Comparison of ENCODE assay signal across 9 mouse cellular contexts in genomic region chr11:96353939-96354338, GRCm38 (mm10). TPM values are rescaled to one million over a fixed set of nuclear protein-coding genes. Genes with fewer than 3 reads are reported as not detected.
DNase-seq lines count a peak whose midpoint lies in the region; ATAC-seq and TF ChIP-seq lines count a peak whose summit lies in the region.
"Had no signal": no experiment of that assay in that cellular context is flagged by ENCODE, and none has a peak within 500 bp of the region (broad histone marks: within the 10 kb centered on the region; RNA-seq: fewer than 3 reads in every experiment).

No protein-coding gene starts in this region.

- DNase-seq in forebrain, embryonic 10.5 days (ENCODE audit: extremely low spot score, low spot score) = no peak
- DNase-seq in forebrain, embryonic 14.5 days (ENCODE audit: low spot score) = no peak
- DNase-seq in midbrain, embryonic 11.5 days (ENCODE audit: low spot score, missing footprints) = peak; percentile 96
- no peak for DNase-seq in kidney, postnatal 0 days (ENCODE audit: low spot score)
- DNase-seq in layer of hippocampus, postnatal 25 days (ENCODE audit: extremely low spot score in 1 of 2, low spot score in 1 of 2) = no peak
- no peak for DNase-seq in cerebellum, postnatal 4 days (ENCODE audit: low spot score in 2 of 2)

- no peak for TF ChIP-seq CTCF in kidney, postnatal 0 days (IDR thresholded peaks at IDR 0.05; ENCODE audit: low read depth)

- H3K9me3 ChIP-seq in forebrain, embryonic 10.5 days = no peaks in the 10 kb centered on the region
- no peaks in the 10 kb centered on the region for H3K9me3 ChIP-seq in forebrain, embryonic 14.5 days (replicated peaks; ENCODE audit: control insufficient read depth, low read length)
- H3K9me3 ChIP-seq in midbrain, embryonic 11.5 days (ENCODE audit: control insufficient read depth, low read length) = no peaks in the 10 kb centered on the region
- H3K9me3 ChIP-seq in midbrain, embryonic 16.5 days (replicated peaks; ENCODE audit: control insufficient read depth, low read length, poor library complexity, severe bottlenecking) = no peaks in the 10 kb centered on the region
- H3K9me3 ChIP-seq in kidney, postnatal 0 days (replicated peaks; ENCODE audit: low read length) = no peaks in the 10 kb centered on the region
- H3K9me3 ChIP-seq in stomach, embryonic 14.5 days (ENCODE audit: control insufficient read depth, low read depth, low read length) = no peaks in the 10 kb centered on the region

- H3K36me3 ChIP-seq in forebrain, embryonic 10.5 days (replicated peaks) = no peaks in the 10 kb centered on the region
- no peaks in the 10 kb centered on the region for H3K36me3 ChIP-seq in forebrain, embryonic 14.5 days (ENCODE audit: control insufficient read depth, insufficient read depth, low read length)
- no peaks in the 10 kb centered on the region for H3K36me3 ChIP-seq in midbrain, embryonic 11.5 days (ENCODE audit: control insufficient read depth, insufficient read depth, low read length)
- H3K36me3 ChIP-seq in midbrain, embryonic 16.5 days (ENCODE audit: control insufficient read depth, insufficient read depth, low read length) = no peaks in the 10 kb centered on the region
- 0 out of 2 replicates have a peak, but pooled peaks cover 3% of the 10 kb centered on the region for H3K36me3 ChIP-seq in kidney, postnatal 0 days (ENCODE audit: insufficient read depth, low read length)
- H3K36me3 ChIP-seq in stomach, embryonic 14.5 days (ENCODE audit: control insufficient read depth, insufficient read depth, low read length) = 0 out of 2 replicates have a peak, but pooled peaks cover 5% of the 10 kb centered on the region

- WGBS in forebrain, embryonic 10.5 days = 3% methylated on average over 8 of the region's 8 CpGs
- 6% methylated on average over 8 of the region's 8 CpGs for WGBS in forebrain, embryonic 14.5 days
- WGBS in midbrain, embryonic 11.5 days = 2% methylated on average over 8 of the region's 8 CpGs
- WGBS in midbrain, embryonic 16.5 days = 3% methylated on average over 8 of the region's 8 CpGs
- 7% methylated on average over 8 of the region's 8 CpGs for WGBS in kidney, postnatal 0 days
- 10% methylated on average over 8 of the region's 8 CpGs for WGBS in stomach, embryonic 14.5 days

- H3K27me3 ChIP-seq in forebrain, embryonic 10.5 days (ENCODE audit: poor library complexity, severe bottlenecking) = peaks cover 99% of the 10 kb centered on the region
- H3K27me3 ChIP-seq in forebrain, embryonic 14.5 days (replicated peaks; ENCODE audit: control insufficient read depth, insufficient read depth, low read length) = peaks cover 93% of the 10 kb centered on the region
- peaks cover 94% of the 10 kb centered on the region for H3K27me3 ChIP-seq in midbrain, embryonic 11.5 days (ENCODE audit: control insufficient read depth, insufficient read depth, low read length)
- H3K27me3 ChIP-seq in midbrain, embryonic 16.5 days (ENCODE audit: control insufficient read depth, insufficient read depth, low read depth, low read length) = peaks cover 78% of the 10 kb centered on the region
- H3K27me3 ChIP-seq in kidney, postnatal 0 days (ENCODE audit: insufficient read depth, low read length) = no peaks in the 10 kb centered on the region
- H3K27me3 ChIP-seq in stomach, embryonic 14.5 days (ENCODE audit: control insufficient read depth, insufficient read depth, low read length) = no peaks in the 10 kb centered on the region

- peak overlapping the region; percentile 44 for H3K4me3 ChIP-seq in forebrain, embryonic 10.5 days
- H3K4me3 ChIP-seq in forebrain, embryonic 14.5 days (ENCODE audit: low read depth, low read length) = no peak overlapping the region
- no peak overlapping the region for H3K4me3 ChIP-seq in midbrain, embryonic 11.5 days (ENCODE audit: low read depth, low read length)
- no peak overlapping the region for H3K4me3 ChIP-seq in midbrain, embryonic 16.5 days (ENCODE audit: low read depth, low read length)
- peak overlapping the region; percentile 89 for H3K4me3 ChIP-seq in kidney, postnatal 0 days (replicated peaks; ENCODE audit: low read depth, low read length)
- peak overlapping the region; percentile 79 for H3K4me3 ChIP-seq in stomach, embryonic 14.5 days (ENCODE audit: low read depth, low read length)

- no peak overlapping the region for H3K4me2 ChIP-seq in forebrain, embryonic 14.5 days (ENCODE audit: low read length)
- no peak overlapping the region for H3K4me2 ChIP-seq in midbrain, embryonic 11.5 days
- no peak overlapping the region for H3K4me2 ChIP-seq in midbrain, embryonic 16.5 days (ENCODE audit: low read length)
- peak overlapping the region; percentile 92 for H3K4me2 ChIP-seq in kidney, postnatal 0 days (ENCODE audit: low read length)
- H3K4me2 ChIP-seq in stomach, embryonic 14.5 days (replicated peaks; ENCODE audit: low read depth, low read length) = peak overlapping the region; percentile 86

- H3K27ac ChIP-seq in forebrain, embryonic 10.5 days = peak overlapping the region; percentile 56; the same call in 1 of the 2 replicates
- no peak overlapping the region for H3K27ac ChIP-seq in forebrain, embryonic 14.5 days (ENCODE audit: low read depth, low read length)
- H3K27ac ChIP-seq in midbrain, embryonic 11.5 days (ENCODE audit: low read depth, low read length) = no peak overlapping the region
- H3K27ac ChIP-seq in midbrain, embryonic 16.5 days (ENCODE audit: low read length) = no peak overlapping the region
- H3K27ac ChIP-seq in kidney, postnatal 0 days = peak overlapping the region; percentile 98
- H3K27ac ChIP-seq in stomach, embryonic 14.5 days (ENCODE audit: low read length) = peak overlapping the region; percentile 74

- no peak overlapping the region for H3K9ac ChIP-seq in forebrain, embryonic 14.5 days (ENCODE audit: low read length)
- no peak overlapping the region for H3K9ac ChIP-seq in midbrain, embryonic 11.5 days (ENCODE audit: low read length)
- no peak overlapping the region for H3K9ac ChIP-seq in midbrain, embryonic 16.5 days (ENCODE audit: low read depth, low read length)
- H3K9ac ChIP-seq in kidney, postnatal 0 days (ENCODE audit: low read depth, low read length) = peak overlapping the region; percentile 99
- H3K9ac ChIP-seq in stomach, embryonic 14.5 days (replicated peaks; ENCODE audit: low read depth, low read length) = peak overlapping the region; percentile 99

- no peak for ATAC-seq in forebrain, embryonic 14.5 days
- no peak for ATAC-seq in midbrain, embryonic 11.5 days (ENCODE audit: low FRiP score)
- ATAC-seq in midbrain, embryonic 16.5 days = no peak
- no peak for ATAC-seq in kidney, postnatal 0 days (replicated peaks; ENCODE audit: low FRiP score, low read depth)
- no peak for ATAC-seq in stomach, embryonic 14.5 days (ENCODE audit: insufficient number of reproducible peaks, insufficient read depth, low FRiP score, low read depth)

- peaks cover 22% of the 10 kb centered on the region for H3K4me1 ChIP-seq in forebrain, embryonic 10.5 days
- no peaks in the 10 kb centered on the region for H3K4me1 ChIP-seq in forebrain, embryonic 14.5 days (ENCODE audit: control insufficient read depth, insufficient read depth, low read length)
- no peaks in the 10 kb centered on the region for H3K4me1 ChIP-seq in midbrain, embryonic 11.5 days (ENCODE audit: control insufficient read depth, insufficient read depth, low read length)
- H3K4me1 ChIP-seq in midbrain, embryonic 16.5 days (ENCODE audit: control insufficient read depth, insufficient read depth, low read length) = no peaks in the 10 kb centered on the region
- peaks cover 24% of the 10 kb centered on the region for H3K4me1 ChIP-seq in kidney, postnatal 0 days (replicated peaks; ENCODE audit: insufficient read depth, low read length)
- H3K4me1 ChIP-seq in stomach, embryonic 14.5 days (ENCODE audit: control insufficient read depth, insufficient read depth, low read length) = peaks cover 20% of the 10 kb centered on the region

RNA-seq across cellular contexts. Expression of gene Hoxb2, which starts 3.6 kb away (rescaled TPM):
- polyA plus RNA-seq in forebrain, embryonic 10.5 days (2016; fragmentation: Nextera tagmentation; extraction: Ambion mirVana) = not detected in 2 replicates
- polyA plus RNA-seq in forebrain, embryonic 14.5 days (2014; fragmentation: Nextera tagmentation; extraction: Ambion mirVana) = not detected in 2 replicates
- not detected in 2 replicates for polyA plus RNA-seq in midbrain, embryonic 11.5 days (2014; fragmentation: Nextera tagmentation; extraction: Ambion mirVana)
- polyA plus RNA-seq in midbrain, embryonic 16.5 days (2015; fragmentation: Nextera tagmentation; extraction: Ambion mirVana) = 0.11 and 0.21 TPM in 2 replicates
- polyA plus RNA-seq in kidney, postnatal 0 days (2015; fragmentation: Nextera tagmentation; extraction: Ambion mirVana) = 38.0 and 42.3 TPM in 2 replicates
- 23.1 and 25.9 TPM in 2 replicates for polyA plus RNA-seq in stomach, embryonic 14.5 days (2014; fragmentation: Nextera tagmentation; extraction: Ambion mirVana)
- total RNA-seq in layer of hippocampus, postnatal 25 days (2021) = not detected
- total RNA-seq: CH12.LX had no signal

RNA-seq across cellular contexts. Expression of gene Hoxb1, which starts 11.6 kb away (rescaled TPM):
- 0.07 TPM in 1 of 2 replicates, not detected in the other for polyA plus RNA-seq in forebrain, embryonic 10.5 days (2016; fragmentation: Nextera tagmentation; extraction: Ambion mirVana)
- polyA plus RNA-seq in forebrain, embryonic 14.5 days (2014; fragmentation: Nextera tagmentation; extraction: Ambion mirVana) = not detected in 2 replicates
- polyA plus RNA-seq in midbrain, embryonic 11.5 days (2014; fragmentation: Nextera tagmentation; extraction: Ambion mirVana) = not detected in 2 replicates
- not detected in 2 replicates for polyA plus RNA-seq in midbrain, embryonic 16.5 days (2015; fragmentation: Nextera tagmentation; extraction: Ambion mirVana)
- polyA plus RNA-seq in kidney, postnatal 0 days (2015; fragmentation: Nextera tagmentation; extraction: Ambion mirVana) = 0.13 and 0.37 TPM in 2 replicates
- 0.22 and 0.32 TPM in 2 replicates for polyA plus RNA-seq in stomach, embryonic 14.5 days (2014; fragmentation: Nextera tagmentation; extraction: Ambion mirVana)
- not detected for total RNA-seq in layer of hippocampus, postnatal 25 days (2021)
- total RNA-seq: CH12.LX had no signal

RNA-seq across cellular contexts. Expression of gene Hoxb3, which starts 30.8 kb away (rescaled TPM):
- not detected in 2 replicates for polyA plus RNA-seq in forebrain, embryonic 10.5 days (2016; fragmentation: Nextera tagmentation; extraction: Ambion mirVana)
- polyA plus RNA-seq in forebrain, embryonic 14.5 days (2014; fragmentation: Nextera tagmentation; extraction: Ambion mirVana) = not detected in 2 replicates
- not detected in 2 replicates for polyA plus RNA-seq in midbrain, embryonic 11.5 days (2014; fragmentation: Nextera tagmentation; extraction: Ambion mirVana)
- not detected in 2 replicates for polyA plus RNA-seq in midbrain, embryonic 16.5 days (2015; fragmentation: Nextera tagmentation; extraction: Ambion mirVana)
- polyA plus RNA-seq in kidney, postnatal 0 days (2015; fragmentation: Nextera tagmentation; extraction: Ambion mirVana) = 3.9 and 4.2 TPM in 2 replicates
- 3.6 and 4.7 TPM in 2 replicates for polyA plus RNA-seq in stomach, embryonic 14.5 days (2014; fragmentation: Nextera tagmentation; extraction: Ambion mirVana)
- not detected for total RNA-seq in layer of hippocampus, postnatal 25 days (2021)

RNA-seq across cellular contexts. Expression of gene Hoxb4, which starts 35.9 kb away (rescaled TPM):
- polyA plus RNA-seq in forebrain, embryonic 10.5 days (2016; fragmentation: Nextera tagmentation; extraction: Ambion mirVana) = not detected in 2 replicates
- not detected in 2 replicates for polyA plus RNA-seq in forebrain, embryonic 14.5 days (2014; fragmentation: Nextera tagmentation; extraction: Ambion mirVana)
- polyA plus RNA-seq in midbrain, embryonic 11.5 days (2014; fragmentation: Nextera tagmentation; extraction: Ambion mirVana) = not detected in 2 replicates
- not detected in 2 replicates for polyA plus RNA-seq in midbrain, embryonic 16.5 days (2015; fragmentation: Nextera tagmentation; extraction: Ambion mirVana)
- polyA plus RNA-seq in kidney, postnatal 0 days (2015; fragmentation: Nextera tagmentation; extraction: Ambion mirVana) = 3.6 and 3.8 TPM in 2 replicates
- polyA plus RNA-seq in stomach, embryonic 14.5 days (2014; fragmentation: Nextera tagmentation; extraction: Ambion mirVana) = 3.5 and 3.7 TPM in 2 replicates
- total RNA-seq in layer of hippocampus, postnatal 25 days (2021) = not detected

RNA-seq across cellular contexts. Expression of gene Hoxb5, which starts 50.8 kb away (rescaled TPM):
- not detected in 2 replicates for polyA plus RNA-seq in forebrain, embryonic 10.5 days (2016; fragmentation: Nextera tagmentation; extraction: Ambion mirVana)
- 0.15 TPM in 1 of 2 replicates, not detected in the other for polyA plus RNA-seq in forebrain, embryonic 14.5 days (2014; fragmentation: Nextera tagmentation; extraction: Ambion mirVana)
- polyA plus RNA-seq in midbrain, embryonic 11.5 days (2014; fragmentation: Nextera tagmentation; extraction: Ambion mirVana) = not detected in 2 replicates
- polyA plus RNA-seq in midbrain, embryonic 16.5 days (2015; fragmentation: Nextera tagmentation; extraction: Ambion mirVana) = 0.14 TPM in 1 of 2 replicates, not detected in the other
- 10.2 and 12.9 TPM in 2 replicates for polyA plus RNA-seq in kidney, postnatal 0 days (2015; fragmentation: Nextera tagmentation; extraction: Ambion mirVana)
- 21.2 and 23.3 TPM in 2 replicates for polyA plus RNA-seq in stomach, embryonic 14.5 days (2014; fragmentation: Nextera tagmentation; extraction: Ambion mirVana)
- not detected for total RNA-seq in layer of hippocampus, postnatal 25 days (2021)

Comparison
In these comparisons a context has a peak if more than half of its experiments do, and no peak if none do; other contexts are left out.
1. H3K27ac ChIP-seq: peak in forebrain, embryonic 10.5 days (single experiment), kidney, postnatal 0 days (single experiment) and stomach, embryonic 14.5 days (single experiment); none in forebrain, embryonic 14.5 days (single experiment), midbrain, embryonic 11.5 days (single experiment) and midbrain, embryonic 16.5 days (single experiment).
2. H3K4me3 ChIP-seq: peak in forebrain, embryonic 10.5 days (single experiment), kidney, postnatal 0 days (single experiment) and stomach, embryonic 14.5 days (single experiment); none in forebrain, embryonic 14.5 days (single experiment), midbrain, embryonic 11.5 days (single experiment) and midbrain, embryonic 16.5 days (single experiment).
3. H3K4me2 ChIP-seq: peak in kidney, postnatal 0 days (single experiment) and stomach, embryonic 14.5 days (single experiment); none in forebrain, embryonic 14.5 days (single experiment), midbrain, embryonic 11.5 days (single experiment) and midbrain, embryonic 16.5 days (single experiment).
4. H3K9ac ChIP-seq: peak in kidney, postnatal 0 days (single experiment) and stomach, embryonic 14.5 days (single experiment); none in forebrain, embryonic 14.5 days (single experiment), midbrain, embryonic 11.5 days (single experiment) and midbrain, embryonic 16.5 days (single experiment).
5. RNA of gene Hoxb2, which starts 3.6 kb away (polyA plus RNA-seq): 38.0 to 42.3 TPM in kidney, postnatal 0 days and 23.1 to 25.9 TPM in stomach, embryonic 14.5 days; 0.11 to 0.21 TPM in midbrain, embryonic 16.5 days, not detected in forebrain, embryonic 10.5 days, not detected in forebrain, embryonic 14.5 days and not detected in midbrain, embryonic 11.5 days; every median in the first group is over 10 times any median in the second.